Mouse (Mus musculus) intestine, embryonic 14.5 days (tissue): ENCODE data around the gene Zfc3h1. TPM values are rescaled to one million over a fixed set of nuclear protein-coding genes. Genes with fewer than 3 reads are reported as not detected.

Source experiments
- ATAC-seq: fragments of 200-750 bp; cut with Nextera tagmentation; replicated peaks from 2 replicates; pipeline ENCODE4 v1.8.0; 2017; ENCODE audit warnings: low read depth, moderate number of reproducible peaks, moderate TSS enrichment, moderate library complexity; ENCODE audit not compliant: low FRiP score, low TSS enrichment
- DNase-seq: peaks from one replicate; pipeline ENCODE4 v3.0.0-alpha.2; 2018; ENCODE audit warnings: low spot score
- H3K27ac ChIP-seq: fragments of 300-500 bp; sonication (generic); 2 replicates; pipeline ENCODE4 v1.5.1; 2014; ENCODE audit warnings: low read depth, mild to moderate bottlenecking, control low read depth
- H3K27me3 ChIP-seq: fragments of 300-500 bp; sonication (generic); replicated peaks from 2 replicates; pipeline ENCODE4 v1.6.1; 2014; ENCODE audit warnings: low read length, control low read depth; ENCODE audit not compliant: control insufficient read depth, insufficient read depth
- H3K36me3 ChIP-seq: fragments of 300-500 bp; sonication (generic); 2 replicates; pipeline ENCODE4 v1.6.1; 2014; ENCODE audit warnings: low read length, control low read depth; ENCODE audit not compliant: control insufficient read depth, insufficient read depth
- H3K4me1 ChIP-seq: fragments of 300-500 bp; sonication (generic); replicated peaks from 2 replicates; pipeline ENCODE4 v1.6.1; 2014; ENCODE audit warnings: low read length, control low read depth, mixed read lengths; ENCODE audit not compliant: control insufficient read depth, insufficient read depth
- H3K4me2 ChIP-seq: fragments of 300-500 bp; sonication (generic); 2 replicates; pipeline ENCODE4 v1.6.1; 2014; ENCODE audit warnings: low read length
- H3K4me3 ChIP-seq: fragments of 300-500 bp; sonication (generic); 2 replicates; pipeline ENCODE4 v1.5.1; 2014; ENCODE audit warnings: low read depth, low read length, control low read depth, mixed read lengths
- H3K9ac ChIP-seq: fragments of 300-500 bp; sonication (generic); 2 replicates; pipeline ENCODE4 v1.6.1; 2014; ENCODE audit warnings: mild to moderate bottlenecking, low read length
- H3K9me3 ChIP-seq: fragments of 300-500 bp; sonication (generic); 2 replicates; pipeline ENCODE4 v1.6.1; 2016; ENCODE audit warnings: low read length, control low read depth; ENCODE audit not compliant: control insufficient read depth
- WGBS: fragments of 180-500 bp; shearing (Covaris S2); extraction: QIAGEN DNeasy Blood & Tissue Kit; methylation state at CpG from one replicate; pipeline ENCODE4 v1.1.7; 2014; 5-methylcytosine and 5-hydroxymethylcytosine counted together
- polyA plus RNA-seq: library from polyadenylated mRNA; unstranded; fragments of >200 nt; fragmentation: Nextera tagmentation; extraction: Ambion mirVana; gene quantifications from 2 replicates; pipeline ENCODE4 v1.2.1, GENCODE M21; 2014

Gene Zfc3h1
- polyA plus RNA-seq, 1 experiment from 2014 or later = 24.5 TPM

DNA sequence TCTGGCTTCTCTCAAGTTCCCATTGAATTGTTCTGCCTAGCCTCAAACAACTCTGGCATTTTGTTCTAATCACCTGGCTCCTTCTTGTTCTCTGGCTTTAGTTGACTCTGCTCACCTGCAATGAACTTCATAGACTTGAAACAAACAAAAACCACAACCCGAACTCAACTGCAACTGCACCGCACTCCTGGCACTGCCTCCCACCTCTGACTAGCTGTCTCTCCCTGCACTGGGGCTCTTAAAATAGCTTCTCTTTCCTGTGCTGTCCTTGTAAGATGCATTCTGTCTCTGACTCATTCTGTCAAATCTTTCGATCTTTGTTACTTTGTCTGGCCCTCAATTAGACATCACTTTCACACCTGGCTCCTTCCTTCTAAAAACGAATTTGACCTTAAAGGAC is 21.6 kb upstream of the Zfc3h1 start:
- Histone ChIP-seq H3K9ac (peak overlapping the region; percentile 53; the same call in 1 of the 2 replicates), H3K27me3 (no peaks in the 10 kb centered on the region), H3K27ac (no peak overlapping the region; the same call in 1 of the 2 replicates), H3K9me3 (no peaks in the 10 kb centered on the region), H3K4me2 (peak overlapping the region; percentile 90), H3K36me3 (no peaks in the 10 kb centered on the region), H3K4me3 (peak overlapping the region; percentile 65; the same call in 1 of the 2 replicates), H3K4me1 (peaks cover 12% of the 10 kb centered on the region)
- no peak for DNase-seq
- no peak for ATAC-seq
- 83% methylated on average over 4 of the region's 4 CpGs for WGBS

DNA sequence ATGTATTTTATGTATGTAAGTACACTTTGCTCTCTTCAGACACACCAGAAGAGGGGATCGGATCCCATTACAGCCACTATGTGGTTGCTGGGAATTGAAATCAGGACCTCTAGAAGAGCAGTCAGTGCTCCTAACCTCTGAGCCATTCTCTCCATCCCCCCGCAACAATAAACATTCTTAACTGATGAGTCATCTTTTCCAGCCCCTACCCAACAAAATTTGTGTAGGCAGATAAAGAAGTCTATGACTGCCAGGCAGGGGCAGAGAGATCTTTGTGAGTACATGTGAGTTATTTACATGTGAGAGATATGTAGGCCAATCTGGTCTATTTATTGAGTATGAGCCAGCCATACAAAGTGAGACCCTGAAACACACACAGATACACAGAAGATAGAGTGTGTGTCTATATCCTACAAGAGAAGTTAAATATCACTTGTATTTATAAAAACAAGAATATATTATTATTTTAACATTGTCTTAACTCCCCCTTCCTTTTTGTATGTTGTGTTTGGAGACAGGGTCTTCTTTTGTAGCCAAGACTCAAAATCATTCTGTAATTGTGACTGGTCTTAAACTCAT is 3.2 kb upstream of the Zfc3h1 start:
- Histone ChIP-seq H3K9me3 (no peaks in the 10 kb centered on the region), H3K27me3 (no peaks in the 10 kb centered on the region), H3K36me3 (no peaks in the 10 kb centered on the region), H3K27ac (no peak overlapping the region), H3K4me2 (no peak overlapping the region), H3K9ac (no peak overlapping the region), H3K4me1 (peaks cover 20% of the 10 kb centered on the region; the same call in 1 of the 2 replicates), H3K4me3 (no peak overlapping the region)
- DNase-seq (no peak), ATAC-seq (no peak)
- WGBS = 63% methylated on average over 2 of the region's 2 CpGs

DNA sequence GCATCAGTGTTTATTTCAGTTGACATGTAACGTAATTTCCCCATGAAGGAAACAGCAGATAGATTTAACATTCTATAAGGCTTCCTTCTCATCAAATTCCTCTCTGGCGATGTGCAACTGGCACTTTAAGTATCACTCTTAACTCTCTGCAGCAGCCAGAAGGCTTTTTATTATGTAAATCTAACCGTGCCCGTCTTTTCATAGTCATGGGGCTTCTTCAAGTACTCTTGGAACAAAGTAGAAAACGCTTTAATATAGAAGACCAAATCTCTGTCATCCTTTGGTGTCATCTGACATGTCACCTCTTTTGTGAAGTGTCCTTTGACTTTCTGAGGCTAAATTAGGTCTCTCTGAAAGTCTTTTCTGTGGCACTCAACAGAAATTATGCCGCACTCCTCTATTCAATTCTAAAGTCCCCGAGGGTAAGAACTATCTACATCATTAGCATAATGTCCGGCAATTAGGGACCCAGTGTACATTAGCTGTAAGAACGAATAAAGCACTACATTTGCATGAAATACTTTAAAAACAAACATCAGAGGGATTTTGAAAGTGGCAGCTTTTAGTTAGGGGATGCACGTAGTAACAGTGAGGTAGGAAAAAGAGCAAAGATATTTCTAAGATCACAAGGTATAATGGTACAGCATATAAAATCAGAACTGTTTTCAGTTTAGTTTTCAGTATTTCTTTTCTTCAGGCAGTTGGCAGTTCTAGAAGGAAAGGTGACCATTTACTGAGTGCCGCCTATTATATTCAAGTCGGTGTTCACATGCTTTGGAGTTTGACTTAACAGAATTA is 1.7 kb upstream of the Zfc3h1 start:
- Histone ChIP-seq H3K27me3 (no peaks in the 10 kb centered on the region), H3K4me2 (peak overlapping the region; percentile 68), H3K27ac (peak overlapping the region; percentile 98; the same call in 1 of the 2 replicates), H3K4me3 (peak overlapping the region; percentile 79), H3K4me1 (peaks cover 28% of the 10 kb centered on the region; the same call in 1 of the 2 replicates), H3K9me3 (no peaks in the 10 kb centered on the region), H3K9ac (peak overlapping the region; percentile 88), H3K36me3 (no peaks in the 10 kb centered on the region; the same call in 1 of the 2 replicates)
- DNase-seq (no peak), ATAC-seq (no peak)
- WGBS = 45% methylated on average over 12 of the region's 12 CpGs

DNA sequence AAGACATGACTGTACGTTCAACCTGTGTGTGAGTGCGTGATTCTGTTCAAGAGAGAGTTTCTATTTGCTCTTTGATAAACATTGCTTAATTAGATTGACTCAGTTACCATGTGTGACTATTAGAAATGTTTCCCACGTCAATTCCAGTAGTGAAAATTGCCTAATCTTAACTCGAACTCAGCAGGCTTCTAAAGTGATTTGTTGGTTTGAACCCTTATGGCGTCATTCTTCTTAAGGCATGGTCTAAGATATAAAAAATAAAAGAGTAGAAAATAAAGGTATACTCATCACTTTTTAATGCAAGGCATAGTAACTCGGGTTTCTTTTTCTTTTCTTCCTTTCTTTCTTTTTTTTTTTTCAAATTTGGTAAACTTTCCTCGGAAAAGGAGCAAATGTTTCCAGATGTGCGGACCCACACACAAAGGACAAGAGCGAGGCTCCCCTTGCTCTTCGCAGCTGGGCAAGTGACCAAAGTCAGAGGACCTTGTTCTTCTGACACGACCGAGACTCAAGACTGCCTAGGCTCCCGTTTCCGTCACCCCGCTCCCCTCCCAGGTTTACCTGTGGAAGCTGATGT is 1.0 kb upstream of the Zfc3h1 start:
- peaks cover 33% of the 10 kb centered on the region; the same call in 1 of the 2 replicates for H3K4me1 ChIP-seq
- no peaks in the 10 kb centered on the region for H3K27me3 ChIP-seq
- peaks cover 1% of the 10 kb centered on the region for H3K36me3 ChIP-seq
- DNase-seq = no peak
- WGBS = 3% methylated on average over 15 of the region's 15 CpGs
- H3K4me2 ChIP-seq = peak overlapping the region; percentile 68
- no peaks in the 10 kb centered on the region for H3K9me3 ChIP-seq
- peak overlapping the region; percentile 88 for H3K9ac ChIP-seq
- H3K27ac ChIP-seq = peak overlapping the region; percentile 98
- no peak for ATAC-seq
- peak overlapping the region; percentile 79 for H3K4me3 ChIP-seq

DNA sequence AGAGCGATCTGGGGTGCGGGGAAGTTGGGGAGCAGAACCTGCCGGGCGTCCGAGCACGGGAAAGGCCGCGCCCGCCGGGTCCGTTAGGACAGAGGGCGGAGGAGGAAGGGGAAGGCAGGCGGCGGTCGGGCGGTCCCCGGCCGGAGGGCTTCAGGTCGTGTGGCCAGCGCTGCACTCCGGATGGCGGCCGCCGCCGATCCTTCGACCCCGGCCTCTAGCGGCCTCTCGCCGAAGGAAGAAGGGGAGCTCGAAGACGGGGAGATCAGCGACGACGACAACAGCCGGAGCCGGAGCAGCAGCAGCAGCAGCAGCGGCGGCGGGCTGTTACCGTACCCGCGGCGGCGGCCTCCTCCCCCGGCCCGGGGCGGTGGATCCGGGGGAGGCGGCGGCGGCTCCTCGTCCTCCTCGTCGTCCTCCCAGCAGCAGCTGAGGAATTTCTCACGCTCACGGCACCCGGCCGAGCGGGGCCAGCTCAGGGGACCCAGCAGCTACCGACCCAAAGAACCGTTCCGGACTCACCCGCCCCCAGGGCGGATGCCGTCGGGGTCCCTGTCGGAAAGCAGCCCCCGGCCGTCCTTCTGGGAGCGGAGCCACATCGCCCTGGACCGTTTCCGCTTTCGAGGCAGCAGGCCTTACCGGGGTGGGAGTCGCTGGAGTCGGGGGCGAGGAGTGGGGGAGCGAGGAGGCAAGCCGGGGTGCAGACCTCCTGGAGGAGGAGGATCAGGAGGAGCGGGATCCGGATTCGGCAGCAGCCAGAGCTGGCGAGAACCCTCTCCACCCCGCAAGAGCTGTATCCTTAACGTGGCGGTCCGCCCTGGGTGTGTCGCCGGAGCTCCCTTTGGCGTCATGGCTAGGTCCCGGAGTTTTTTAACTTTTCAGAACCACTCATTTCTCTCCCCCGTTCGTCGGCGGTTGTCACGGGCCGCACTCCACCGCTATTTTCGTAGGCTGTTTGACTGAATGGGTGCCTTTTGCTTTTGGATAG is 551 bp downstream of the Zfc3h1 start:
- no peaks in the 10 kb centered on the region for H3K27me3 ChIP-seq
- DNase-seq (peak; percentile 90), ATAC-seq (peak; percentile 29)
- no peaks in the 10 kb centered on the region for H3K9me3 ChIP-seq
- peak overlapping the region; percentile 76 for H3K4me2 ChIP-seq
- H3K4me1 ChIP-seq = peaks cover 33% of the 10 kb centered on the region; the same call in 1 of the 2 replicates
- under 1% methylated on average over 86 of the region's 101 CpGs for WGBS
- H3K4me3 ChIP-seq = peak overlapping the region; percentile 79
- H3K27ac ChIP-seq = peak overlapping the region; percentile 98
- H3K9ac ChIP-seq = peak overlapping the region; percentile 88
- peaks cover 14% of the 10 kb centered on the region for H3K36me3 ChIP-seq

DNA sequence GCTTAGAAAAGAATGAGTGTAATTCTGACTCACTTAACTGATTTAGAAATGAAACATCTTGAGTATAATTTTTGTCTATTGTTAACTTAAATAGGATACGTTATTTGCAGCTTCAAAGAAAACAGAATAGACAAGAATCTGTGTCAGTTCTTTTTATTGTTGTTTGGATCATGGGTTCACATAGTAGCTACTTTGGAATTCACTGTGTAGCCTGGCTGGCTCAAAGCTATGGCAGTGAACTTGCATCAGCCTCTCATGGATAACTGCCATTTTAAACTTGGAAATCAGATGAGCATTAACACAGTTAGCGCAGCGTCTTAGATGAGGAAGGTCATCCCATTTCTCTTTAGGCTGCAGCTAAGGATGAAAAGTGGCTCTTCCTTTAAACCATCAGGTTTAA is 3.1 kb downstream of the Zfc3h1 start:
- Histone ChIP-seq H3K9me3 (no peaks in the 10 kb centered on the region), H3K27me3 (no peaks in the 10 kb centered on the region), H3K9ac (no peak overlapping the region), H3K4me3 (0 out of 2 replicates have a peak overlapping the region, but pooled peaks have one; percentile 4), H3K4me1 (peaks cover 21% of the 10 kb centered on the region; the same call in 1 of the 2 replicates), H3K27ac (no peak overlapping the region), H3K36me3 (peaks cover 36% of the 10 kb centered on the region), H3K4me2 (peak overlapping the region; percentile 6)
- ATAC-seq (no peak), DNase-seq (no peak)
- WGBS = 82% methylated on average over 3 of the region's 3 CpGs

DNA sequence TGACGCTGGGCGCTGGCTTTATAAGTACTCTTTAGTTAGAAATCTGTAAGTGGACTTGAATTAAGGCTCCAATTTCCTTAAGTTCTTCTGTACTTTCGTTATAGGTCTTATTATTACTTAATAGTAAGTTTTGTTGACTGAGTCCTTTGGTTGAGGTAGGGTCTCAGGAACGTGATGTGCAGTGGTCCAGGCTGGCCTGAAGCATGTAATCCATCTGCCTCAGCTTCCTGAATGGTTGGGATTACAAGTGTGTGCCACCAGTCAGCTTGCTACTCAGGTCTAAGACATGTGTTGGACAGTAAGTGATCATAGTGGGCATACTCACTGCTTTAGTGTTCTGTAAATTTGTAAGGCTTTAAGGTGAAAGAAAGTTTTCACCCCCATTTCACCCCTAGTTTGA is 6.3 kb downstream of the Zfc3h1 start:
- no peak overlapping the region for H3K4me2 ChIP-seq
- no peaks in the 10 kb centered on the region for H3K27me3 ChIP-seq
- H3K9me3 ChIP-seq = no peaks in the 10 kb centered on the region
- 94% methylated on average over 4 of the region's 4 CpGs for WGBS
- peaks cover 63% of the 10 kb centered on the region for H3K36me3 ChIP-seq
- ATAC-seq (no peak), DNase-seq (no peak)
- H3K4me1 ChIP-seq = peaks cover 17% of the 10 kb centered on the region; the same call in 1 of the 2 replicates
- no peak overlapping the region for H3K27ac ChIP-seq
- H3K4me3 ChIP-seq = no peak overlapping the region
- no peak overlapping the region for H3K9ac ChIP-seq

DNA sequence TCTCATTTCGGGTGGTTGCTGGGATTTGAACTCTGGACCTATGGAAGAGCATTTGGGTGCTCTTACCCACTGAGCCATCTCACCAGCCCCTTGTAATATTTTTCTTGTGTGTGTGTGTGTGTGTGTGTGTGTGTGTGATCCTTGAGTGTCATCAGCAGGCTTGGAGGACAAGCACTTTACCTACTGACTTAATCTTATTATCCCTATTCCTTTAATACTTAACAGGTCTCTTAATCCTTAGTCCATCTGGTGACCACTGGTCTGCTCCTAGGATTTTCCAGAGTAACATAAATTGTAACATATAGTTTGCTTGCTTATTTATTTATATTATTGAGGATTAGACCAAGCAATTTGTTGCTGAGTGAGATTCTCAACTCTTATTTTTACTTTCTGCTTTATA is 7.1 kb downstream of the Zfc3h1 start:
- Histone ChIP-seq H3K9ac (no peak overlapping the region), H3K27me3 (no peaks in the 10 kb centered on the region), H3K4me3 (no peak overlapping the region), H3K27ac (no peak overlapping the region), H3K4me2 (no peak overlapping the region), H3K36me3 (peaks cover 63% of the 10 kb centered on the region), H3K4me1 (peaks cover 10% of the 10 kb centered on the region; the same call in 1 of the 2 replicates), H3K9me3 (no peaks in the 10 kb centered on the region)
- DNase-seq = no peak
- ATAC-seq = no peak
- 94% methylated on average over 1 of the region's 1 CpGs for WGBS
